Mouse (Mus musculus): ENCODE results near the gene Samd13. TPM values are rescaled to one million over a fixed set of nuclear protein-coding genes. Genes with fewer than 3 reads are reported as not detected.

Samd13 gene
- polyA plus RNA-seq, 1 experiment: not detected

- Histone ChIP-seq H3K27ac (ENCODE audit: insufficient read depth, low read depth, low read length) (no peak overlapping the region), H3K4me1 (ENCODE audit: control insufficient read depth, insufficient read depth, insufficient read length, low read length) (no peaks in the 10 kb centered on the region), H3K27me3 (ENCODE audit: control insufficient read depth, insufficient read depth, low read length) (no peaks in the 10 kb centered on the region), H3K4me3 (ENCODE audit: low read depth, low read length) (no peak overlapping the region), H3K36me3 (ENCODE audit: control insufficient read depth, insufficient read depth, low read length) (no peaks in the 10 kb centered on the region)
- 73% methylated on average over 9 of the region's 9 CpGs for WGBS
- TF ChIP-seq POLR2A (IDR thresholded peaks at IDR 0.05; ENCODE audit: low read depth, low read length): no peak
- TF ChIP-seq CTCF (IDR thresholded peaks at IDR 0.05; ENCODE audit: extremely low read depth, insufficient read length, insufficient replicate concordance, low read depth, low read length): no peak
These were observed 80.7 kb downstream of the Samd13 start for GRCm38 (mm10) chr3:146604647-146605046.

DNA sequence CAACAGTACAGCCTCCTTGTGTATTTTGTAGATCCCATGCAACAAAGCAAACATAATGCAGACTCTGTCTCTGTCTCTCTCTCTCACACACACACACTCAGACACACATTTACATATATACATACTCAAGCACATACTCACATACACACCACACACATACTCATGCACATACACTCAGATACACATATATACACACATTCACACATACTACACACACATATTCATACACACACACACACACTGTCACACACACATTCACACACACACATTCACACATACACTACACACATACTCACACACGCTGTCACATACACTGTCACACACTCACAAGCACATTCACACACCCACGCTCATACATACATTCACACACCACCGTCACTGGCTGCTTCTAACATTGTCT, 82.9 kb downstream of the Samd13 start:
- WGBS: 85% methylated on average over 3 of the region's 3 CpGs
- TF ChIP-seq POLR2A (IDR thresholded peaks at IDR 0.05; ENCODE audit: low read depth, low read length): no peak
- TF ChIP-seq CTCF (IDR thresholded peaks at IDR 0.05; ENCODE audit: extremely low read depth, insufficient read length, insufficient replicate concordance, low read depth, low read length): no peak

DNA sequence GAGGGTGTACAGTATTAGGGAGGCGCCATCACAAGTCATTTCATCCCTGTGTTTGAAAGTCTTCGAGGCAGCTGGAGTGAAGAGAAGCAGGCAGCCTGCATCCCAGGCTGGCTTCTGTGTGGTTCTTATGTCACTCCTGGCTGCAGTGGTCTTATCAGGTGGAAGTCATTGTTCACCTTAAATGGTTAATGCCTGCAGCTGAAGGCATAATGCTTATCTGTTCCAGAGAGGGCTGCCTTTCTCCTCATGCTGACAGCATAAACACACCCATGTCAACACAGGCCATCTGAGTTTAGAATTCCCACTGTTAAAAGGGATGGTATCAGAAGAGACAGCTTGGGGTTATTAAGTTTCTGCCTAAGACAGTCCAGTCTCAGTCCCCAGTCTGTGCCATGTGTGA, 84.2 kb downstream of the Samd13 start:
- WGBS: 81% methylated on average over 2 of the region's 2 CpGs
- Histone ChIP-seq H3K4me3 (ENCODE audit: low read depth, low read length) (no peak overlapping the region), H3K27ac (ENCODE audit: insufficient read depth, low read depth, low read length) (no peak overlapping the region), H3K36me3 (ENCODE audit: control insufficient read depth, insufficient read depth, low read length) (no peaks in the 10 kb centered on the region), H3K4me1 (ENCODE audit: control insufficient read depth, insufficient read depth, insufficient read length, low read length) (no peaks in the 10 kb centered on the region), H3K27me3 (ENCODE audit: control insufficient read depth, insufficient read depth, low read length) (no peaks in the 10 kb centered on the region)
- TF ChIP-seq CTCF (IDR thresholded peaks at IDR 0.05; ENCODE audit: extremely low read depth, insufficient read length, insufficient replicate concordance, low read depth, low read length): no peak
- TF ChIP-seq POLR2A (IDR thresholded peaks at IDR 0.05; ENCODE audit: low read depth, low read length): no peak

More for the DNA sequence above, 82.9 kb downstream of the Samd13 start:
- no peak overlapping the region for H3K4me3 ChIP-seq (ENCODE audit: low read depth, low read length)
- no peaks in the 10 kb centered on the region for H3K27me3 ChIP-seq (ENCODE audit: control insufficient read depth, insufficient read depth, low read length)
- no peak overlapping the region for H3K27ac ChIP-seq (ENCODE audit: insufficient read depth, low read depth, low read length)
- no peaks in the 10 kb centered on the region for H3K4me1 ChIP-seq (ENCODE audit: control insufficient read depth, insufficient read depth, insufficient read length, low read length)
- H3K36me3 ChIP-seq (ENCODE audit: control insufficient read depth, insufficient read depth, low read length): no peaks in the 10 kb centered on the region

GRCm38 (mm10) chr3:146599198-146599900, 86.0 kb downstream of the Samd13 start:
- no peaks in the 10 kb centered on the region for H3K36me3 ChIP-seq (ENCODE audit: control insufficient read depth, insufficient read depth, low read length)
- no peak overlapping the region for H3K4me3 ChIP-seq (ENCODE audit: low read depth, low read length)
- TF ChIP-seq CTCF (IDR thresholded peaks at IDR 0.05; ENCODE audit: extremely low read depth, insufficient read length, insufficient replicate concordance, low read depth, low read length) (no peak), POLR2A (IDR thresholded peaks at IDR 0.05; ENCODE audit: low read depth, low read length) (no peak)
- WGBS: 81% methylated on average over 6 of the region's 6 CpGs
- H3K27me3 ChIP-seq (ENCODE audit: control insufficient read depth, insufficient read depth, low read length): no peaks in the 10 kb centered on the region
- H3K4me1 ChIP-seq (ENCODE audit: control insufficient read depth, insufficient read depth, insufficient read length, low read length): no peaks in the 10 kb centered on the region
- no peak overlapping the region for H3K27ac ChIP-seq (ENCODE audit: insufficient read depth, low read depth, low read length)

DNA sequence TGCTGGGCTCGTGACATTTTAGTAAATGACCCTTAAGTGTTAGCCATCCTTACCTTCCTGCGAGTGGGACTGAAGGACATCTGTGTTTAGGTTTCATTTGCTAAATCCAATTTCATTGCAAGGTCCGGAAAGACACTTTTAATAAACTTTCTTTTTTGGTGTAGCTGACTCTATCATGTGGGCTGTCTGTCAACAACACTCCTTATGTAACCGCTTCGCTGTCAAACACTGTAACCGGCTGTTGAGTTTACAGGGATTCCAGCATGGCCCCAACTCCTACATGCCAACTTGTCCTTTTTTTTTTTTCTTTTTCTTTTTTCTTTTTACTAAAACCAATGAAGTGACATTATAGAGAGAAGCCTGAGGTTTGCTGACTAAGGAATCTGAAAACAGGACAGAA, 87.0 kb downstream of the Samd13 start:
- Histone ChIP-seq H3K36me3 (ENCODE audit: control insufficient read depth, insufficient read depth, low read length) (no peaks in the 10 kb centered on the region), H3K4me1 (ENCODE audit: control insufficient read depth, insufficient read depth, insufficient read length, low read length) (no peaks in the 10 kb centered on the region), H3K27me3 (ENCODE audit: control insufficient read depth, insufficient read depth, low read length) (no peaks in the 10 kb centered on the region), H3K4me3 (ENCODE audit: low read depth, low read length) (no peak overlapping the region), H3K27ac (ENCODE audit: insufficient read depth, low read depth, low read length) (no peak overlapping the region)
- TF ChIP-seq POLR2A (IDR thresholded peaks at IDR 0.05; ENCODE audit: low read depth, low read length): no peak
- no peak for TF ChIP-seq CTCF (IDR thresholded peaks at IDR 0.05; ENCODE audit: extremely low read depth, insufficient read length, insufficient replicate concordance, low read depth, low read length)
- WGBS: 71% methylated on average over 6 of the region's 6 CpGs

DNA sequence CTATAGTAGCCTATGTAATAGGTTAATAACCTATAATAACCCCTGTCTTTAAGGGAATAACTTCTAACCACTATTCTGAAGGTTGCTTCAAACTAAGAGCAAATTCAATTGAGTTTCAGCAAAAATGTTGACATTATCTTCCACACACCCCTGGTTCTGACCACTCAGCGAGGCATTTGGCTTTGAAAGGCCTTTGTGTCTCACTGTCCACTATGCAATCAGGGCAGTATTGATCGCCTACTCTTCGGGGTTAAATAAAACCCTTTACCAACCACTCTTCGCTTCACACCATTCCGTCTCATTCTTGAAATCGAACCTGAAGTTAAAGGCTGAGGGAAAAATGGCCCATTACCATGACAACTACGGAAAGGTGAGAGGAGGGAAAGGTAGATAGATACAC, 88.5 kb downstream of the Samd13 start:
- H3K4me1 ChIP-seq (ENCODE audit: control insufficient read depth, insufficient read depth, insufficient read length, low read length): no peaks in the 10 kb centered on the region
- no peak overlapping the region for H3K4me3 ChIP-seq (ENCODE audit: low read depth, low read length)
- H3K27ac ChIP-seq (ENCODE audit: insufficient read depth, low read depth, low read length): no peak overlapping the region
- TF ChIP-seq POLR2A (IDR thresholded peaks at IDR 0.05; ENCODE audit: low read depth, low read length): no peak
- TF ChIP-seq CTCF (IDR thresholded peaks at IDR 0.05; ENCODE audit: extremely low read depth, insufficient read length, insufficient replicate concordance, low read depth, low read length): no peak
- 87% methylated on average over 7 of the region's 7 CpGs for WGBS
- H3K36me3 ChIP-seq (ENCODE audit: control insufficient read depth, insufficient read depth, low read length): no peaks in the 10 kb centered on the region
- H3K27me3 ChIP-seq (ENCODE audit: control insufficient read depth, insufficient read depth, low read length): no peaks in the 10 kb centered on the region

- no peak overlapping the region for H3K27ac ChIP-seq (ENCODE audit: insufficient read depth, low read depth, low read length)
- no peaks in the 10 kb centered on the region for H3K4me1 ChIP-seq (ENCODE audit: control insufficient read depth, insufficient read depth, insufficient read length, low read length)
- H3K36me3 ChIP-seq (ENCODE audit: control insufficient read depth, insufficient read depth, low read length): no peaks in the 10 kb centered on the region
- no peak overlapping the region for H3K4me3 ChIP-seq (ENCODE audit: low read depth, low read length)
- no peaks in the 10 kb centered on the region for H3K27me3 ChIP-seq (ENCODE audit: control insufficient read depth, insufficient read depth, low read length)
- TF ChIP-seq CTCF (IDR thresholded peaks at IDR 0.05; ENCODE audit: extremely low read depth, insufficient read length, insufficient replicate concordance, low read depth, low read length) (no peak), POLR2A (IDR thresholded peaks at IDR 0.05; ENCODE audit: low read depth, low read length) (no peak)
- 81% methylated on average over 8 of the region's 8 CpGs for WGBS
These were observed 89.0 kb downstream of the Samd13 start for GRCm38 (mm10) chr3:146596387-146596786.

Measured in small intestine, adult 2 months (tissue).